Mouse (Mus musculus): ENCODE measurements at regions not wholly inside any gene's neighbourhood (a gene's known extent, or its start where the extent isn't known, plus 50 kb on each side); places are given as distances from the start of the nearest gene placed in this dataset.

DNA sequence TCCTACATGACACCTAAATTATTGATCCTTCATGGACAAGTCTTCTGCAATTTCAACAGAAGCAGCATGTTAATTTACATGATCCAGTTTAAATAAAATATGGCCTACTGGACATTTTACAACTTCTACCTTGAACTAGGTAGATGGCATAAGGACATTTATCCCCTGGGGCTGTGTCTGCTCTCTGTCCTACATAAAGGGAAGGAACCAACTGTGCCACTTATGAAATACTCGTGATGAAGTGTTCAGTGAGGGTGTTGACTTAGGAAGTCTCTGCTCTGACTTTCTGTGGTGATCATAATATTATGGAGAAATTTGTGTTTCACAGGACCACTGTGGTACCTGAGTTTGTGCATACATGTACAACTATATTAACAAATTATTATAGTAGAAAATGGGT lies 60.9 kb upstream of the Mbnl1 start:
- DNase-seq (ENCODE audit: low read depth, low spot score): no peak

DNA sequence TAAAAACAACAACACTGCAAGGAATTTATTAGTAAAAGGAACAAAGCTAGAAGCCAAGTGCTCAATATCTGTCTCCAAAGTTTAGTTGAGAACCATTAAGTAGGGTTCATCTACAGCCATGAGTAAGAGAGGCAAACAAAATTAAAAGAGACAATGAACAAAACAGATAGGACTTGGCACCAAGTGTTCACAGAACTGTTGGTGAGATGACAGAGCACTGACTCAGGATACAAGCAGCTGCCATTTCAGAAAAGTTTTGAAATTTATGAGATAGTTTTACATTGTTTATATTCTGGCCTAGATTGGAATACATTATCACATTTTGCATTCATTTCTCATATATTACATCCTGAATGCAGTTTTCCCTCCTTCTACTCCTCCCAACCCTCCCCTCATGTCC lies 60.4 kb upstream of the Mbnl1 start:
- DNase-seq (ENCODE audit: low read depth, low spot score): no peak

DNA sequence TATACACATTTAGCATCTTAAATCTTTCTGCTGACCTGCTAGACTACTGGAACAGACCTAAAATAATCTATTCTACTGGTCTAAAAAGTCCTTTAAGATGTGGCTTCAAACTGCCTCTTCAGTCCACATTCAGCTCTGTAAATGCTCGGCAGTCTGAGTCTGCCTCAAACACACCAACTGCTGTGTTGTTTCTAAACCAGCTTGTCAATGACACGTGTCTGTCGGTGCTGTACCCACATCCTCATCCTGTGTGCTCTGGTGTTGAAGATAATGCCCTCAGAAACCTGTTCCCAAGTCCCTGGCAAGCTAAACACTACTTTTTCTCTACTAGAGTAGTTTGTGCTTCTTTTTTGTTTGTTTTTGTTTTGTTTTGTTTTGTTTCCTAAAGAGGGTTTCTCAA lies 58.9 kb upstream of the Mbnl1 start:
- no peak for DNase-seq (ENCODE audit: low read depth, low spot score)

GRCm38 (mm10) chr3:60417001-60417400 lies 55.6 kb upstream of the Mbnl1 start:
- DNase-seq (ENCODE audit: low read depth, low spot score): no peak

- DNase-seq (ENCODE audit: low read depth, low spot score): no peak
Measured at GRCm38 (mm10) chr3:60418652-60419051, 54.0 kb upstream of the Mbnl1 start.

DNA sequence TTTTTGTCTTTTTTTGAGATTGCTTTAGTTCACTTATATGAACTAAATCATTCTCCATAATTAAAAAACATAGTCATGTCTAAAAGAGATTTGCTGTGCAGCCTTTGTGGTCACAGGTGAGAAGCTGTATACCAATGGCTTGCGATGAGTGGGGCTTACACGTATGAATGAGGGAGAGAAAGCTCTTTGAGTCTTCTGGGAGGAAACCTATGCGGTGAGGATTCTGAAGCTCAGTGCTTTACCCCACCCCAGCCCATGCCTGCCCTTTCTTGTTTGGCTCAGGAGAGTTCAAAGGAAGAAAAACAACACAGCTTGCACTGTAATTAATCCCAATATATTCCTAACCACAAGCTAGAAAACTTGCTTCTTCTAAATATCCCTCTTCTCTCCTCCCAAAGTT lies 53.4 kb upstream of the Mbnl1 start:
- no peak for DNase-seq (ENCODE audit: low read depth, low spot score)

All from forelimb bud, embryonic 11.5 days (tissue).